In the genomic region with DNA sequence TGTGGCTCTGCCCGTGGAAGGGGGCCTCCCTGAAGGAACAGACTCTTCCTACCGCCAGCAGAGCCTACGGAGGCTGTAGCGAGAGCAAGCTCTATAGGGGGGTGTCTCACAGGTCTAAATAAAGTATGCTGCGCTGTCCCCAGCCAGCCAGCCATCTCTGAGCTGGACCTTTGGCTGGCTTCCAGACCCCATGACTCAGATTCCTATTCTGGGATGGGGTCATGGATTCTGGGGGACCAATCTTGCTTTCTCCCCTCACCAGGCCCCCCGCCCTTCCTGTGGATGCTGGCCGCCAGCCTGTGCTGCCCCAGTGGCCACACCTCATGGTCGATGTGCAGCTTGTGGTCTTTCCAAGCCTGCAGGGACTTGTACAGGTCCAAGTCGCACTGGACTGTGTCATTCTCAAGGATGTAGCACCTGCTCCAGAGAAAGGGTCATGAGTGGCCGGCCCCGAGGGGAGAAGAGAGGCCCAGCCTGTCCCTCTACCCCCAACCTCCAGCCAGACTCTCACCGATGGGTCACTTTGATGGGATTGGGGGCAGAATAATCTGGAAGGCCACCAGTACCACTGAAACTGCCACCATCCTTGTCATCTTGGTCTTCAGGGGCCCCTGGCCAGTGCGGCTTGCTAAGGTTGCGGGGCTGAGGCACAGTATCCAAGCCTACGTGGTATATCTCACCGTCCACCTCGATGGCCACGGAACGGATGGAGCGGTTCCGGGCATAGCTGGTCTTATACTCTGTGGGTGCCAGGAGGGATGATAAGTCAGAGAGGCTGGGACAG, we compare ENCODE assay signal across 7 mouse cellular contexts.
DNase-seq lines count a peak whose midpoint lies in the region; ATAC-seq and TF ChIP-seq lines count a peak whose summit lies in the region.

No protein-coding gene starts in this region.

- no peak for TF ChIP-seq CTCF in embryonic fibroblast, embryonic 13.5 days (IDR thresholded peaks at IDR 0.05; ENCODE audit: borderline replicate concordance, insufficient read depth, low read length)
- 0 out of 2 replicates have a peak, but pooled peaks have one; percentile 6 for TF ChIP-seq CTCF in intestine, postnatal 0 days (IDR thresholded peaks at IDR 0.05; ENCODE audit: low read depth)
- no peak for TF ChIP-seq CTCF in hindbrain, postnatal 0 days (IDR thresholded peaks at IDR 0.05; ENCODE audit: low read depth)

- peak; percentile 60 to 69 for DNase-seq in adrenal gland, adult 18-20 months (ENCODE audit: low spot score in 2 of 2)
- no peak for DNase-seq in hindbrain, postnatal 0 days (ENCODE audit: low spot score)
- no peak for DNase-seq in hindbrain, embryonic 10.5 days (ENCODE audit: low spot score)
- no peak for DNase-seq in layer of hippocampus, adult 18-20 months (ENCODE audit: low spot score in 2 of 2)

- H3K4me3 ChIP-seq in embryonic fibroblast, embryonic 13.5 days (ENCODE audit: insufficient read depth, low read length), result no peak overlapping the region
- no peak overlapping the region for H3K4me3 ChIP-seq in intestine, postnatal 0 days (ENCODE audit: low read depth, low read length)
- no peak overlapping the region for H3K4me3 ChIP-seq in lung, embryonic 15.5 days
- H3K4me3 ChIP-seq in hindbrain, postnatal 0 days (ENCODE audit: low read length), result no peak overlapping the region
- no peak overlapping the region for H3K4me3 ChIP-seq in hindbrain, embryonic 10.5 days

- no peak for TF ChIP-seq POLR2A in embryonic fibroblast, embryonic 13.5 days (IDR thresholded peaks at IDR 0.05; ENCODE audit: low read depth, low read length)

- WGBS in intestine, postnatal 0 days, result 79% methylated on average over 21 of the region's 21 CpGs
- 69% methylated on average over 21 of the region's 21 CpGs for WGBS in lung, embryonic 15.5 days
- 85% methylated on average over 21 of the region's 21 CpGs for WGBS in hindbrain, postnatal 0 days
- 89% methylated on average over 21 of the region's 21 CpGs for WGBS in hindbrain, embryonic 10.5 days

- peak overlapping the region; percentile 37; the same call in 1 of the 2 replicates for H3K4me2 ChIP-seq in intestine, postnatal 0 days (replicated peaks; ENCODE audit: low read depth)
- peak overlapping the region; percentile 37; the same call in 1 of the 2 replicates for H3K4me2 ChIP-seq in lung, embryonic 15.5 days
- H3K4me2 ChIP-seq in hindbrain, postnatal 0 days (ENCODE audit: low read depth, low read length), result no peak overlapping the region

- H3K9me3 ChIP-seq in intestine, postnatal 0 days (ENCODE audit: control insufficient read depth), result no peaks in the 10 kb centered on the region
- H3K9me3 ChIP-seq in lung, embryonic 15.5 days, result no peaks in the 10 kb centered on the region
- no peaks in the 10 kb centered on the region for H3K9me3 ChIP-seq in hindbrain, postnatal 0 days (ENCODE audit: low read length)
- H3K9me3 ChIP-seq in hindbrain, embryonic 10.5 days, result no peaks in the 10 kb centered on the region

- H3K4me1 ChIP-seq in embryonic fibroblast, embryonic 13.5 days (ENCODE audit: control insufficient read depth, insufficient read depth, low read length), result peaks cover 3% of the 10 kb centered on the region
- peaks cover 4% of the 10 kb centered on the region; the same call in 1 of the 2 replicates for H3K4me1 ChIP-seq in intestine, postnatal 0 days (replicated peaks; ENCODE audit: control insufficient read depth, insufficient read depth, low read length)
- peaks cover 28% of the 10 kb centered on the region for H3K4me1 ChIP-seq in lung, embryonic 15.5 days
- no peaks in the 10 kb centered on the region for H3K4me1 ChIP-seq in hindbrain, postnatal 0 days (ENCODE audit: insufficient read depth, low read length)
- H3K4me1 ChIP-seq in hindbrain, embryonic 10.5 days (replicated peaks), result peaks cover 11% of the 10 kb centered on the region

- H3K9ac ChIP-seq in intestine, postnatal 0 days (ENCODE audit: low read depth, low read length), result no peak overlapping the region
- H3K9ac ChIP-seq in lung, embryonic 15.5 days, result no peak overlapping the region
- no peak overlapping the region for H3K9ac ChIP-seq in hindbrain, postnatal 0 days (replicated peaks; ENCODE audit: low read length)

- peak overlapping the region; percentile 39 for H3K27ac ChIP-seq in embryonic fibroblast, embryonic 13.5 days (ENCODE audit: insufficient read depth, low read length)
- no peak overlapping the region for H3K27ac ChIP-seq in intestine, postnatal 0 days (ENCODE audit: low read depth, low read length)
- H3K27ac ChIP-seq in lung, embryonic 15.5 days, result peak overlapping the region; percentile 1; the same call in 1 of the 2 replicates
- no peak overlapping the region for H3K27ac ChIP-seq in hindbrain, postnatal 0 days
- H3K27ac ChIP-seq in hindbrain, embryonic 10.5 days, result no peak overlapping the region

- peaks cover 61% of the 10 kb centered on the region for H3K36me3 ChIP-seq in intestine, postnatal 0 days (ENCODE audit: control insufficient read depth, insufficient read depth)
- H3K36me3 ChIP-seq in lung, embryonic 15.5 days, result no peaks in the 10 kb centered on the region
- 0 out of 2 replicates have a peak, but pooled peaks cover 7% of the 10 kb centered on the region for H3K36me3 ChIP-seq in hindbrain, postnatal 0 days (ENCODE audit: insufficient read depth, low read length)
- H3K36me3 ChIP-seq in hindbrain, embryonic 10.5 days, result peaks cover 88% of the 10 kb centered on the region

- no peaks in the 10 kb centered on the region for H3K27me3 ChIP-seq in intestine, postnatal 0 days (replicated peaks; ENCODE audit: control insufficient read depth, insufficient read depth, low read length)
- H3K27me3 ChIP-seq in lung, embryonic 15.5 days, result no peaks in the 10 kb centered on the region
- no peaks in the 10 kb centered on the region for H3K27me3 ChIP-seq in hindbrain, postnatal 0 days (ENCODE audit: insufficient read depth, low read length)
- H3K27me3 ChIP-seq in hindbrain, embryonic 10.5 days (ENCODE audit: insufficient read depth, poor library complexity, severe bottlenecking), result no peaks in the 10 kb centered on the region

- ATAC-seq in intestine, postnatal 0 days, result no peak
- peak; percentile 36; the same call in 1 of the 2 replicates for ATAC-seq in lung, embryonic 15.5 days (ENCODE audit: borderline replicate concordance, extremely low read depth, low FRiP score, low TSS enrichment)
- ATAC-seq in hindbrain, postnatal 0 days, result no peak

Comparison
In these comparisons a context has a peak if more than half of its experiments do, and no peak if none do; other contexts are left out.
1. DNase-seq: peak in adrenal gland, adult 18-20 months (2 of 2); none in hindbrain, postnatal 0 days (single experiment), hindbrain, embryonic 10.5 days (single experiment) and layer of hippocampus, adult 18-20 months (0 of 2).
2. H3K27ac ChIP-seq: peak in embryonic fibroblast, embryonic 13.5 days (single experiment) and lung, embryonic 15.5 days (single experiment); none in intestine, postnatal 0 days (single experiment), hindbrain, postnatal 0 days (single experiment) and hindbrain, embryonic 10.5 days (single experiment).